Mouse (Mus musculus) natural killer cell, adult 2 months (primary cell): ENCODE results near the gene Letm1.

Experiments used
- DNase-seq, 2 experiments: peaks; one replicate each; pipeline ENCODE4 v3.0.0; 2022; ENCODE audit warnings: low spot score in 2 of 2

The Letm1 gene

DNA sequence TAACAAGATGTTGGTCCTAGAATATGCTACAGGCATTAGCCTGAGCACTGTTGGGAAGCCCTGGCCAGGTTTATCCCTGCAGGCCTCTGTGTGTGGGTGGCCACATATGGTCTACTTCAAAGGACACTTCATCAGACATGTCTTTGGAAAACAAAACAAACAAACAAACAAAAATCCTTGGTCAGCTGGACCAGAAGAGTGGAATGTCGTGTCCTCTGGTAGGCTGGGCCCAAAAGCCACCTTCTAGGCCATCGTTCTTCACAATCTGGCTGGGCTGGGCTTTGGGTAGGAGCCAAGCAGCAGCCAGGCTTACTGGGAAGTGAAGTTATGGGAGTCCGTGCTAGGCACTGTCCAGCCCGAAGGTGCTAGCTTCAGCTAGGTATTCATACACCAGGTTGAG, 75.5 kb downstream of the Letm1 start:
- no peak for DNase-seq

- DNase-seq = no peak
Measured at GRCm38 (mm10) chr5:33706350-33706629, 76.3 kb downstream of the Letm1 start.

DNA sequence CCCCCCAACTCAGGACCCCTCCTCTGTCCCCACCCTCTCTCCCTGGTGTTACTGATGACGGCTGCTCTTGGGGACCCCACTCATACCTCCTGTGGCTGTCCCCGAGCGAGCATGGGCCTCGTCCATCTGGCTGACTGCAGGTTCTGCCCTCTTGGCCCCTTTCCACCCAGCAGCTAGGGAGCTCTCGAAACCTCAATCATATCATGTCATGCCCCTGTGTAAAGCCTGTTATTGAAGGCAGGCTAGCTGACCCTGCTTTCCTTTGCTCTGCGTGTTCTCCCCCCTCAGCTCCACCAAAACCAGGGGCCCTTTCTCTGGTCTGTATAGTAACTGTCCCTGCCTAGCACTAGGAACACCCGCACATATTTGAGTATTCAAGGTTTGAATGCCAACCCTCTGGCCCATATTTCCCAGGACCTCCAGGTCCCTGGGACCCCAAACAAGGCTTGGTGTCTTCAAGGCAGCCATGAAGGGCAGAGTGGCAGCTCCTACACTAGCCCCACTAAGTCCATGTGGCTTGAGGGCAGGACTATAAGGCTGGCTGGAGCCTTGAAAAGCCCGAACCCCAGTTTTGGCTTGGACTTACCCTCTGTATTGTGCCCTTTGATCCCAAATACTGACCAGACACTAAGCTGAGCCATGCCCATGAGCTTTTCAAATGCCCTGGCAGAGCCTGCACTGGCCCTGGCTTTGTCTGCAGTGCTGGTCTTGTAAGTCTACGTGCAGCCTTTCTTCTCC, 76.8 kb downstream of the Letm1 start:
- no peak for DNase-seq

- DNase-seq = no peak
Measured at GRCm38 (mm10) chr5:33704945-33705611, 77.5 kb downstream of the Letm1 start.

DNA sequence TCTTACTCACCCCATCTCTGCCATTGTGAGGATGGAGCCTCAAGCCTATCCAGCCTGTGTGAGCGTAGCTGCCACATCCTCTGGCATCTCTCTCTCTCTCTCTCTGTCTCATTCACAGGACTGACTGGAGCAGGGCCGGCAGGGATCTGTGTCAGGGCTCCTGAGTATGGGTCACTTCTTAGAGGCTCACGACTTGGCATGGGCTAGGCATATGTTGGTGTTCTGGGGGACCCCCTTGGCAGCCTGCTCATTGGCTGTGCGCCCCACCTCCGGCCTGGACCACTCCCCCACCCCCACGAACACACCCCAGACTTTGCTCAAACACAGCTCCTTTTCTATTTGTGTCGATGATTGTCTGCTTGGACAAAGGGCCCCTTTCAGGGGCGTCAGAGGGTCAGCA, 78.6 kb downstream of the Letm1 start:
- no peak for DNase-seq

- DNase-seq = no peak
Measured at GRCm38 (mm10) chr5:33701832-33702231, 80.8 kb downstream of the Letm1 start.

DNA sequence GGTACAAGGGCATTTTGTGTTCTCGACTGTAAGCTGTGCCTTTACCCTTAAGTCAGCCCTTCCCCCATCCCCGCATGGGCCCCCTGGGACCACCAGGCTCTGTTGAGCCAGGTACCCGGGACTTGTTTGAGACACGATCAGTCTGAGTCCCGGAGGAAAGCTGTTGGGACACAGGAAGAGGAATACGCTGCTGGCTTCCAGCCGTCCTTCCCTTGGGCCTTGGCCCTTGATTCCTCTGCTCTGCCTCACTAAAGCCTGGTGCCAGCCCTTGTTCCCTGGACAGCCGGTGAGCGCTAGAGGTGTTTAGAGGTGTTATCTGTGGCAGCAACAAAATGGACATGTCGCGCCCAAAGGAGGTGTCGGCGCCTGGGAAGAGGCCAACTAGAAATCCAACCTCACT, 82.6 kb downstream of the Letm1 start:
- DNase-seq = no peak

- no peak for DNase-seq
Measured at GRCm38 (mm10) chr5:33698669-33699068, 83.9 kb downstream of the Letm1 start.

- DNase-seq = no peak
Measured at GRCm38 (mm10) chr5:33697947-33698512, 84.6 kb downstream of the Letm1 start.

- no peak for DNase-seq
Measured at GRCm38 (mm10) chr5:33697534-33697933, 85.1 kb downstream of the Letm1 start.

GRCm38 (mm10) chr5:33696430-33696829, 86.2 kb downstream of the Letm1 start:
- no peak for DNase-seq

GRCm38 (mm10) chr5:33695718-33696121, 86.9 kb downstream of the Letm1 start:
- no peak for DNase-seq

DNA sequence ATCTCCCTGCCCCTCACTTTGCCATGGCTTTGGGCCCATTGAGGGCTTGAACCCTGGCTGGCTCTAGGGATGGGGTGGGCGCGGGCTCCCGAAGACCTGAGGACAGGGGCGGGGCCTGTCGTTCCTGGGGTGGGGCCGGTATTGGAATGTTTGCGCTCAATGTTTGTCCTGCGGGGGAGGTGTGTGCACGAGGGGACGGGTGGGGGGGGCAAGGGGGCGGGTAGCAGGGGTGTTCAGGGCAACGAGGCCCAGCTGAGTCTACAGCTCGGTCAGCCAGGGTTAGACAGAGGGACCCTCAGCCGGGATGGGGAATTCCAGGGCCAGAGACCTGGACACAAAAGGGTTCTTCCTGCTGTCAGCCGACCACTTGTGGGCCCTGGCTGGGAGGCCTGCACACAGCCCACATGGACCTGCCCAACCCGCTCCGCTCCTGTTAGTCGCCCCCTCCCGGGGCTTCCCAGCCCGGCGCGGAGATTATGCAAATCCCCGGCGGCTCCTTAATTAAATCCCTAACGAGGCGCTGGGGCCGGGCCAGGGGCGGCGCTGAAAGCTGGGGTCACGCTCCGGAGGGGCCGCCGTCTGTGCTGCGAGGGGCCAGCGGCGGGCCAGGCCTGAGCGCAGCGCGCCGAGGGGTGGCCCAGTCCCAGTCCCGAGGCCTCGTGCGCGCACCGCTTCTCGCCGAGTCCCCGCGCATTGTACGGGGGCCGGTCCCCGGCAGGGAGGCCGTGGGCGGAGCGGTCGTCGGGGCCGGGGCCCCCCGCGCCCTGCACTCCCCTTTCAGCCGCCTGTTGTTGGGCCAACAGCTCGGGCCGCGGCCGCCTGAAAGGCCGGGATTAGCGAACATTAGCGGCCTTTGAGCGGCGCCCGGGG, 87.5 kb downstream of the Letm1 start:
- no peak for DNase-seq

- no peak for DNase-seq
Measured at GRCm38 (mm10) chr5:33694461-33694847, 88.2 kb downstream of the Letm1 start.

- DNase-seq = no peak
Measured at GRCm38 (mm10) chr5:33692393-33692792, 90.2 kb downstream of the Letm1 start.

GRCm38 (mm10) chr5:33689852-33690645, 92.6 kb downstream of the Letm1 start:
- no peak for DNase-seq
